Mouse (Mus musculus) 416B (cell line): Measurements from ENCODE around the gene Cdc26.

ENCODE experiments used
- DNase-seq: peaks from one replicate; pipeline ENCODE4 v3.0.0; 2011; ENCODE audit warnings: low read depth

Cdc26 gene

GRCm38 (mm10) chr4:62398956-62399355 lies 9.5 kb downstream of the Cdc26 start:
- peak; percentile 24 for DNase-seq

GRCm38 (mm10) chr4:62397616-62398365 lies 10.7 kb downstream of the Cdc26 start:
- no peak for DNase-seq

- DNase-seq, result peak; percentile 60
Observed at GRCm38 (mm10) chr4:62395806-62396205, 12.6 kb downstream of the Cdc26 start.

GRCm38 (mm10) chr4:62393459-62393858 lies 15.0 kb downstream of the Cdc26 start:
- no peak for DNase-seq

- DNase-seq, result peak; percentile 26
Observed at GRCm38 (mm10) chr4:62391892-62392291, 16.6 kb downstream of the Cdc26 start.

- no peak for DNase-seq
Observed at GRCm38 (mm10) chr4:62389592-62390512, 18.6 kb downstream of the Cdc26 start.

GRCm38 (mm10) chr4:62385439-62385838 lies 23.0 kb downstream of the Cdc26 start:
- DNase-seq, result no peak

- no peak for DNase-seq
Observed at GRCm38 (mm10) chr4:62384159-62384558, 24.3 kb downstream of the Cdc26 start.

- DNase-seq, result no peak
Observed at GRCm38 (mm10) chr4:62383752-62384151, 24.7 kb downstream of the Cdc26 start.

- no peak for DNase-seq
Observed at GRCm38 (mm10) chr4:62383207-62383606, 25.2 kb downstream of the Cdc26 start.

- DNase-seq, result no peak
Observed at GRCm38 (mm10) chr4:62379724-62380381, 28.6 kb downstream of the Cdc26 start.

- no peak for DNase-seq
Observed at GRCm38 (mm10) chr4:62376123-62376522, 32.3 kb downstream of the Cdc26 start.

GRCm38 (mm10) chr4:62374342-62374741 lies 34.1 kb downstream of the Cdc26 start:
- no peak for DNase-seq

GRCm38 (mm10) chr4:62373668-62374067 lies 34.8 kb downstream of the Cdc26 start:
- no peak for DNase-seq

- no peak for DNase-seq
Observed at GRCm38 (mm10) chr4:62372818-62373520, 35.5 kb downstream of the Cdc26 start.

GRCm38 (mm10) chr4:62372410-62372809 lies 36.0 kb downstream of the Cdc26 start:
- DNase-seq, result no peak

- DNase-seq, result no peak
Observed at GRCm38 (mm10) chr4:62369091-62369490, 39.4 kb downstream of the Cdc26 start.

GRCm38 (mm10) chr4:62367586-62367985 lies 40.9 kb downstream of the Cdc26 start:
- DNase-seq, result peak; percentile 86

GRCm38 (mm10) chr4:62366291-62366690 lies 42.2 kb downstream of the Cdc26 start:
- DNase-seq, result no peak

GRCm38 (mm10) chr4:62364299-62364698 lies 44.1 kb downstream of the Cdc26 start:
- DNase-seq, result no peak

GRCm38 (mm10) chr4:62362437-62362836 lies 46.0 kb downstream of the Cdc26 start:
- no peak for DNase-seq

- DNase-seq, result no peak
Observed at GRCm38 (mm10) chr4:62361997-62362396, 46.4 kb downstream of the Cdc26 start.
